Mouse (Mus musculus): ENCODE data around the gene Stk17b. TPM values are rescaled to one million over a fixed set of nuclear protein-coding genes. Genes with fewer than 3 reads are reported as not detected.

The Stk17b gene
- total and polyA plus RNA-seq, 3 experiments, result 6.4 to 8.0 TPM; not detected in 1

DNA sequence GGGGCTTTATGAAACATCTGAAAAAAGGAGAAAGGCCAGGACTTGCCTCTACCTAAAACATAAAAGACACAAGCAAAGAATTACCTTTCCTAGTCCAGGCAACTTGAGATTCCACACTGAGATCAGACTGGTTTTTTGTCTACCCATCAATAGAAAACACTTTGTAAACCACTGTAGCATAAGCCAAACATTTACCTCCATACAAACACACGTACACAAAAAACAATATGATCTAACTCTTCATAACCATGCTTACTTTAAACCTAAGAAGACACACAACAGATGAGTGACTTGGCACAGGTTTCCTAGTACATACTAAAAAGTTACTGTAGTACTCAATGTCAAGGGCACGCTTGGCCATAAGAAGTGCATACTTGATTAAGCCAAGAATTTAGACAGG lies 9.5 kb downstream of the Stk17b start:
- peaks cover 13 to 19% of the 10 kb centered on the region in 2 experiments for H3K4me1 ChIP-seq (ENCODE audit: control insufficient read depth in 1 of 2, insufficient read depth in 2 of 2, low read length in 2 of 2)
- no peaks in the 10 kb centered on the region for H3K27me3 ChIP-seq (ENCODE audit: control insufficient read depth in 1 of 2, insufficient read depth in 2 of 2, low read length in 2 of 2)
- H3K79me2 ChIP-seq (ENCODE audit: control insufficient read depth, insufficient read depth, low read length, poor library complexity), result peaks cover 2% of the 10 kb centered on the region; the same call in 1 of the 2 replicates
- DNase-seq (ENCODE audit: low read depth, low spot score), result no peak
- no peak for TF ChIP-seq HCFC1 (IDR thresholded peaks at IDR 0.05; ENCODE audit: low read depth, low read length)
- no peak for TF ChIP-seq POLR2AphosphoS2 (IDR thresholded peaks at IDR 0.05; ENCODE audit: low read length)
- TF ChIP-seq RAD21 (IDR thresholded peaks at IDR 0.05; ENCODE audit: low read depth, low read length), result no peak
- TF ChIP-seq TAL1 (IDR thresholded peaks at IDR 0.05; ENCODE audit: low read length), result no peak
- TF ChIP-seq USF2 (IDR thresholded peaks at IDR 0.05; ENCODE audit: borderline replicate concordance in 1 of 2, insufficient read depth in 1 of 2, low read depth in 1 of 2, low read length in 2 of 2), result no peak
- TF ChIP-seq ZMIZ1 (IDR thresholded peaks at IDR 0.05; ENCODE audit: low read depth, low read length), result no peak
- TF ChIP-seq TCF12 (IDR thresholded peaks at IDR 0.05; ENCODE audit: low read depth, low read length), result no peak
- no peak for TF ChIP-seq UBTF (IDR thresholded peaks at IDR 0.05; ENCODE audit: borderline replicate concordance, insufficient read depth, low read depth, low read length)
- no peak for TF ChIP-seq MXI1 (IDR thresholded peaks at IDR 0.05; ENCODE audit: low read depth, low read length)
- no peak for TF ChIP-seq BHLHE40 (IDR thresholded peaks at IDR 0.05; ENCODE audit: borderline replicate concordance, low read depth, low read length)
- TF ChIP-seq ELF1 (IDR thresholded peaks at IDR 0.05; ENCODE audit: low read depth, low read length), result no peak
- no peak for TF ChIP-seq MAFK (IDR thresholded peaks at IDR 0.05; ENCODE audit: borderline replicate concordance, low read depth, low read length)
- no peak for TF ChIP-seq EP300 (IDR thresholded peaks at IDR 0.05; ENCODE audit: low read depth in 1 of 2, low read length in 2 of 2)
- TF ChIP-seq MEF2A (IDR thresholded peaks at IDR 0.05; ENCODE audit: extremely low read depth, insufficient replicate concordance, low read depth, low read length, poor library complexity, severe bottlenecking), result no peak
- no peak for TF ChIP-seq MAX (IDR thresholded peaks at IDR 0.05; ENCODE audit: low read length)
- TF ChIP-seq E2F4 (IDR thresholded peaks at IDR 0.05; ENCODE audit: borderline replicate concordance, low read depth, low read length), result no peak
- no peak overlapping the region for H3K9ac ChIP-seq (ENCODE audit: control insufficient read depth, low read depth, low read length, poor library complexity, severe bottlenecking)
- H3K36me3 ChIP-seq (ENCODE audit: control insufficient read depth in 1 of 2, insufficient read depth in 2 of 2, low read length in 2 of 2), result peaks cover 6 to 37% of the 10 kb centered on the region in 2 experiments; a peak in 2 of 4 replicates
- no peak overlapping the region for H3K27ac ChIP-seq (ENCODE audit: control insufficient read depth, low read depth, low read length)
- no peaks in the 10 kb centered on the region for H3K9me3 ChIP-seq (replicated peaks; ENCODE audit: insufficient read depth, low read length)
- no peak overlapping the region for H3K4me3 ChIP-seq (ENCODE audit: control insufficient read depth in 1 of 2, insufficient read depth in 1 of 2, low read depth in 2 of 2, low read length in 2 of 2)

DNA sequence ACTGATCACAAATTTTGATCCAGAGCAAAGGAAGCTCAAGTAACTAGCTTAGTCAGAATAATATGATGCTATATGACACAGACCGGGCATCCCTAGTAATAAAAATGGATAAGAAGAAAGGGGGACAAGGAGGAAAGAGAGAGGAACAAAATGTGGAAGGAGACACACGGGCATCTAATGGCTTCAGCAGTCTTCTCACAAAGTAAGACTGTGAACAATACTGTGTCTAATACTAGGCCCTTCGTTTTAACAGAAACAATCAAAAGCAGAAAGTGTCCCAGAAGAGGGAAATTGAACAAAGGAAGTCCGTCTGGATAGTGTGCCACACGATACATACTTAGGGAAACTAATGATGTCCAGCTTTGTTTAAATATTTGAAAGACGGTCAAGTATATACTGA lies 10.0 kb downstream of the Stk17b start:
- Histone ChIP-seq H3K27me3 (ENCODE audit: control insufficient read depth in 1 of 2, insufficient read depth in 2 of 2, low read length in 2 of 2) (no peaks in the 10 kb centered on the region), H3K79me2 (ENCODE audit: control insufficient read depth, insufficient read depth, low read length, poor library complexity) (peaks cover 2% of the 10 kb centered on the region; the same call in 1 of the 2 replicates)
- TF ChIP-seq SMC3 (IDR thresholded peaks at IDR 0.05; ENCODE audit: low read depth, low read length) (no peak), TAL1 (IDR thresholded peaks at IDR 0.05; ENCODE audit: low read length) (no peak), MYB (IDR thresholded peaks at IDR 0.05; ENCODE audit: low read depth, low read length) (no peak), MAZ (IDR thresholded peaks at IDR 0.05; ENCODE audit: low read depth, low read length) (no peak), USF2 (IDR thresholded peaks at IDR 0.05; ENCODE audit: borderline replicate concordance in 1 of 2, insufficient read depth in 1 of 2, low read depth in 1 of 2, low read length in 2 of 2) (no peak), POLR2A (IDR thresholded peaks at IDR 0.05; ENCODE audit: control insufficient read depth in 1 of 2, insufficient read depth in 1 of 2, low read depth in 1 of 2, low read length in 2 of 2, poor library complexity in 1 of 2) (no peak), ELF1 (IDR thresholded peaks at IDR 0.05; ENCODE audit: low read depth, low read length) (no peak), SIN3A (IDR thresholded peaks at IDR 0.05; ENCODE audit: low read length) (no peak), NRF1 (IDR thresholded peaks at IDR 0.05; ENCODE audit: insufficient read depth, low read depth, low read length, poor library complexity, severe bottlenecking) (no peak), MAX (IDR thresholded peaks at IDR 0.05; ENCODE audit: low read length) (no peak), TCF12 (IDR thresholded peaks at IDR 0.05; ENCODE audit: low read depth, low read length) (no peak)

More for the DNA sequence above, 10.0 kb downstream of the Stk17b start:
- H3K4me1 ChIP-seq (ENCODE audit: control insufficient read depth in 1 of 2, insufficient read depth in 2 of 2, low read length in 2 of 2), result peaks cover 13 to 19% of the 10 kb centered on the region in 2 experiments
- no peak overlapping the region for H3K4me3 ChIP-seq (ENCODE audit: control insufficient read depth in 1 of 2, insufficient read depth in 1 of 2, low read depth in 2 of 2, low read length in 2 of 2)
- no peak overlapping the region for H3K27ac ChIP-seq (ENCODE audit: control insufficient read depth, low read depth, low read length)
- no peaks in the 10 kb centered on the region for H3K9me3 ChIP-seq (replicated peaks; ENCODE audit: insufficient read depth, low read length)
- DNase-seq (ENCODE audit: low read depth, low spot score), result no peak
- peaks cover 6 to 37% of the 10 kb centered on the region in 2 experiments; a peak in 2 of 4 replicates for H3K36me3 ChIP-seq (ENCODE audit: control insufficient read depth in 1 of 2, insufficient read depth in 2 of 2, low read length in 2 of 2)
- H3K9ac ChIP-seq (ENCODE audit: control insufficient read depth, low read depth, low read length, poor library complexity, severe bottlenecking), result no peak overlapping the region
